Mouse (Mus musculus): ENCODE measurements around the gene Olfr2.

DNA sequence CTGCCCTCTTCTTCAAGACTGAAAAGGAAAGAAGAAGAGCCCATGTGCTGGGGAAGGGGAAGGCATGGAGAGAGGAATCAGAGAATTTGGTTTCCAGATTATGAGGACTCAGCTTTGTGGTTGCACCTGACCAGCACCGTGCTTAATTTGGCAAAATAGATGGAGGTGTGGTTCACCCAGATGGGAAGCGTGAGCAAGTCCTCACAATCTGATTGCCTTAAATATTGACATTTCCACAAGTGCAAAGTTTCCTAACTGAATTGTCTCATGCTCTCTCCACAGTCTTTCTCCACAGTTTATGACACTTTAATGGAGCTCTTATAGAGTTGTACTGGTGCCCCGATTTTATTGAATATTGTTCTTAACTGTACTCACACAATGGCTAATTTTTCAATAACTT, 37.3 kb upstream of the Olfr2 start:
- TF ChIP-seq POLR2A (IDR thresholded peaks at IDR 0.05; ENCODE audit: borderline replicate concordance, insufficient read depth, low read length) (no peak), CTCF (IDR thresholded peaks at IDR 0.05; ENCODE audit: borderline replicate concordance, insufficient read depth, low read depth, low read length) (no peak)
